Mouse (Mus musculus) cortical plate, adult 2 months (tissue): ENCODE results near the gene Ttf2.
A peak's percentile ranks its signal among the peaks of the same experiment; 100 is the strongest.

Source experiments
- CTCF ChIP-seq: fragments of 200-500 bp; IDR thresholded peaks from 2 replicates; pipeline ENCODE4 v1.5.1; 2011; ENCODE audit warnings: mild to moderate bottlenecking, control low read depth, low read length; ENCODE audit not compliant: insufficient read depth; ENCODE audit errors: extremely low read depth
- POLR2A ChIP-seq: fragments of 200-500 bp; IDR thresholded peaks from 2 replicates; pipeline ENCODE4 v1.6.1; 2011; ENCODE audit warnings: mild to moderate bottlenecking, low read length, control low read depth; ENCODE audit not compliant: insufficient read depth; ENCODE audit errors: extremely low read depth

GRCm38 (mm10) chr3:100973906-100974305 is 4.4 kb upstream of the Ttf2 start:
- TF ChIP-seq CTCF (peak; percentile 21; the same call in 1 of the 2 replicates), POLR2A (no peak)
